Mouse (Mus musculus): ENCODE results near the gene Lrch1. TPM values are rescaled to one million over a fixed set of nuclear protein-coding genes. Genes with fewer than 3 reads are reported as not detected.

The Lrch1 gene
- total RNA-seq, 2 experiments from 2014 or later, result 16.8 to 17.9 TPM

DNA sequence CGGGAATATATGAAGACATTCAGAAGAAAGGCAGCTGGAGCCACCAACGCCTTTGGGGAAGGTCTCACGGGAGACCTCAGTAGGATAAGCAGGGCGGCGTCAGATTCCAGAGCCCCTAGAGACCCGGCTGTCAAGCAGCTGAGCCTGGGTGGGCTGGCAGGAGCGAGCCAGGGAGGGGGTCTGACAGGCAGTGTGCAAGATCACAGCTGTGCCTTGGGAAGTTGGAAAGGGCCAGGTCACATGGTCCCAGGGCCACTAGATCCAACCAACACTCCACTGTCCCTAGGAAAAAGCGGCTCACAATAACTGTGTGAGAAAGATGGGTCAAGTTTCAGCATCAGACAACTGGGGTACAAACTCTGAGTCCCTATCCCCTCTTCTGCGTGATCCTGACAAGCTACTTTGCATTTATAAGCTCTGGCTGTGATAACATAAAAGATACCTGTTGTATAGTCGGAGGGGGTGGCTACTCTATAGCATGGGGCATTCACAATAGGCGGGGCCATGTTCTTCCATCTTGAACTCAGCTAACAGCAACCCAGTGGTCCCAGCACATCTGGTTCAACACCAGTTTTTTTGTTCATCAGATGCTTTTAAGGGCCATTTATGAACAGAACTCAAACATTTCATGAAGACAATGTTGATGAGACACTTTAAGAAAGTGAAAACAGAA is 20.6 kb downstream of the Lrch1 start:
- DNase-seq (ENCODE audit: low spot score), result peak; percentile 19
- intact Hi-C loops (cut with DNase I), result no loop called here

DNA sequence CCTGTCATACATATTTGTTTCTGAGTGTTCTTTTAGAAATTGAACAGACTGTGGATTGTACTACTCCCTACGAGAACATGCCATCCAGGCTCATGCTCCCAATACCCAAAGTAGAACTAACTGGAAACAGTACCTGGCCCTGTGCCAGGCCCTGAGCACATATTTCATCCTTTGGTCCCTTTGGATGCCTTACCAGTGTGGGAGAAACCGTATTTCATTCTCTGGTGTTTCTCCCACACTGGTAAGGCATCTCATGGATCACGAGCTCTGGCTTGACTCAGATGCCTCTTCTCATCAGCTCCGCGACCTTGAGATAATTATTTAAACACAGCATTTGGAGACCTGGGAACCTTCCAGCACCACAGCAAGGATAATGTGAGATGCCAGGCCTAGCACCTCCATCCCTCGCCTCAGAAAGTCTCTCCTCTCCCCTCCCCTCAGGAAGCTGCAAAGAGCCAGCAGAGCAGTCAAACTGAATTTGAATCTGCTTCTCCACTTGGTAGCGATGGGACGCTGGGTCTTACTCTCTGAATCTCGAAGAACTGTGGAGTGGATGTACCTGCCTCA is 21.6 kb downstream of the Lrch1 start:
- intact Hi-C loops (cut with DNase I), result no loop called here
- DNase-seq (ENCODE audit: low spot score), result no peak

DNA sequence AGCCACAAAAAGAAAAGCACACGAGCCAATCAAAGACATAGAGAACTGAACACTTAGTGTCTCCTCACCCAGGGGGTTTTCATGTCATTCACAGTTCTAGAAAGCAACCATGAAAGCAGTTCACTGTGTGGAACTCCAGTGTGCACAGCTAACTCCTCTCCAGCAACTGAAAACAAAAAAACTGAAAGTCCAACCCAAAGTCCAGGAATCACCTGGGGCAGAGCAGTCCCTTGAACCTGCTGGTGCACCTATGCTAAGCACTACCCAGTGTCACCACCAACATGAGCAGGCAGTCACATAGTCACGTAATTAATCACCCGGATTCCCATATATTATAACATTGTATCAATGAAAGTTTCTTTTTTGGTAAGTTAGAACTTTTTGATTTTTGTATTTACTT is 23.2 kb downstream of the Lrch1 start:
- intact Hi-C loops (cut with DNase I), result no loop called here
- DNase-seq (ENCODE audit: low spot score), result no peak

DNA sequence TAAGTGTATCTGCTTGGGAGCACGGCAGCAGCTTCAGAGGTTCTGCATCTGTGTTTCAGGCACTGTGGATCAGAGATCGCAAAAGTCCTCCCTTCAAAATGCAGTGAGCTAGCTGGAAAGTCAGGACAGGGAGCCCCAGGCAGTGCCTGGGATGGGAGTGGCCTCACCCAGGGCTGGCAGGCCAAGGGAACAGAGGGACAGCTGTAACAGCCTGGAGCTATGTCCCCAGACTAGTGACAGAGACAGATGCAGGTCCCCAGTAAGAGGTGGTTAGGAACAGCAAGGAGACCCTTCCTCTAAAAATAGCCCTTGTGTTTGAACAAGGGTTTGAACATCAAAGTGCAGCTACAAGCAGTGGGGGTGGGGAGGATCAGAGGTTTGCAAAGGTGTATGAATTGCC is 23.6 kb downstream of the Lrch1 start:
- intact Hi-C loops (cut with DNase I), result no loop called here
- DNase-seq (ENCODE audit: low spot score), result no peak

DNA sequence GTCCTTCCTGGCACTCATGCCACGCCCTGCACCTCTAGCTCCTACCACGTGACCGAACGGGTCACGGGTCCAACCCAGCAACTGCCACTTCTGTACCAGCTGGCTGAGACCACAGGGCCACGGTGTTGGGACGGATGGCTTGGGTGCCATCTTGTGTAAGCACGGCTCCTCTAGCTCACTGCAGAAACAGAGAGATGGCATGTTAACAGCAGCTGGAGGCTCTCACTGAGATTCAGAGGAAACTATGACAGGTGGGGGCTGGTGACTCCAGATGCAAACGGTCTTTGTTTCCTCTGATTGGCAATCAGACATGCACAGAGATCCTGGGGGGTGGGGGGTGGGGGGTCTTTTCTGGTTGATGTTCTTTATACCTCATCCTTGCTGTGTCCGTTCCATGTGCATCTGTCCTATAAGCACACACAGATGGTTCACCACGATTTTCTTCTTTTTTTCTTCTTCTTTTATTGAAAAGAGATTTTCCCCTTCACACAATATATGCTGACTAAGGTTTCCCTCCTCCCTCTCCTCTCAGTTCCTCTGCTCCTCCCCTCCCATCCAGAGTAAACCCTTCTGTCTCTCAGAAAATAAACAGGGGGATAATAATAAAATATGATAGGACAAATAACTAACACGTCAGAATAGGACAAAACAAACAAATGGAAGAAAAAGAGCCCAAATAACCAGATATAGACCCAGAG is 25.5 kb downstream of the Lrch1 start:
- intact Hi-C loops (cut with DNase I), result no loop called here
- DNase-seq (ENCODE audit: low spot score), result no peak

DNA sequence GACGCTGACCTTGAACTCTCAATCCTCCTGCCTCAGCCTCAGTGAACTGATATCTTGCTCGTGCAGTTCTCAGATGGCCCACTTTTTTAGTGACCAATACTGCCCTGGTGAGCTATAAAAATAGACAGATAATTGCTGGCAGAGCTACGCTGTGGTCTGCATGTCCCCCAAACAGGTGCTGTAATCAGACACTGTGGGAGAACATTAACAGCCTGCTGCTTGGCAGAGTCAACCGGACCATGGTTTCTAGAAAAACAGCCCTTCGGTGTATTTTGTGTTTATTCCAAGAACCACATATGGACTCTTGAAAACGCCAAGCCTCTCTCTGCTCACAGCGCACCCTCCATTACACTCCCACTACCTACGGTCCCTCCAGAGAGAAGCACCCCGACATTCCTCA is 26.2 kb downstream of the Lrch1 start:
- DNase-seq (ENCODE audit: low spot score), result no peak
- intact Hi-C loops (cut with DNase I), result no loop called here

DNA sequence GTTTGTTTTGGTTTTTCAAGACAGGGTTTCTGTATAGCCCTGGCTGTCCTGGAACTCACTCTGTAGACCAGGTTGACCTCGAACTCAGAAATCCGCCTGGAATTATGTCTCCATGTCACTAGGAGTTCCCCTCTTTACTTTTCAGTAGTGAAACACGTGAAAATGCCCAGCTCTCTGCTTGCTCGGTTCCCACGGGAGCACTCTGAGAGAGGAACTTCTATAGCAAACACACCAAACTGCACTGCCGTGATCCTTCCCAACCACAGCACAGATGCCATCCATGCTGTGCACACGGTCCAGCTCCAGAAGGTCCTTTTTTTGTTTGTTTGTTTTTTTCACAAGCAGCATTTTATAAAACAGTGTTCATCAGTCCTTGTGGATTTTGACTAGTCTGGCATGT is 28.5 kb downstream of the Lrch1 start:
- intact Hi-C loops (cut with DNase I), result no loop called here
- no peak for DNase-seq (ENCODE audit: low spot score)

DNA sequence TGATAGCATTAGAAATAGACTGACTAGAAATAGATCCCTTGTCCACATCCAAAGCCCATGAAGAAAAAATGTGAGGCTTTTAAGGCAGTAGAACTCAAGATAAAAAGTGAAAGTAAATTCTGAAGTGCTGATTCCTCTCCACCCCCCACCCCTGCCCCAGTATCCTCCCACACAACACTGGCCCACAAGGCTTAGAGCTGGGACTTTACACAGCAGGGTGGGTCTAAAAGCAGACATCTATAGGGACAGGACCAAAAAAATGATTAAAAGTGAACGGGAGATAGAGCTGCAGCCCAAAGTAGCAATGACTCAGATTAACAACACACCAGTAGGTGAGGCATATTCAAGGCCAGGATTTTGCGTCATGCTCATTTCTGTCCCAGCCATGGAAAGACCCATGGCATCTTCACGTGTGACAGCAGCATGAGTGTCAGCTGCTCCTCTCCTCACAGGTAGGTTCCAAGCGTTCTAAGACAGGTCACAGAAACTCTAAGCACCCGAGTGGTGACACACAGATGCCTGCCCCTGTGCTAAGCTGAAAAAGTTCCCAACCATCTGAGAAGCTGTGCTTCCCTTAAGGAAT is 29.1 kb downstream of the Lrch1 start:
- DNase-seq (ENCODE audit: low spot score), result no peak
- intact Hi-C loops (cut with DNase I), result no loop called here

DNA sequence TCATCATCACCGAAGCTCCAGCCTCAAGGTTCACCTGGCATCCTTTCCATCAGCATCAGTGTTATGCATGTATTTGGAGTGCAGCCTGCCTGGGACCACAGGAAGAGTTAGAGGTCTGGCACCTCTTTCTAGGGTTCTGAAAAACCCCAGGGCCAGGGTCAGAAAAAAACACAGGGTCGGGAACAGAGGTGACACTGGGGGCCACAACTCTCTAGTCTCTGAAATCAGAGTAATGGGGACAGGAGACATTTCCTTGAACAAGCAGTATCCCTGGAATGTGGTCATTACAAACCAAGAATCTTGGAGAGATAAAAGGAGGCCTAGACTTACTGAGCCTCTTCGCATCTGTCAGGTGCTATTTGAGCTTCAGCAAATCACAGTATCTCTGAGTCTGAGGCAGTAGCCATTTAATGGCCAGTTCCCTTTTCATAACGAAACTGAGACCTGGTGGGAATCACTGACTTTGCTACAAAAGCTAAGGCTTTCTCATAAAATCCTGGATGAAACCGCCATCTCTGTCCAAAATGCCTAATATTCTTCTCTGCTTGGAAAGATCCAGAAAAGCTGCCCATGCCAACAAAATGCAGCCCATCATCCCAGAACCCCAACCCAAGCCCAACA is 30.1 kb downstream of the Lrch1 start:
- DNase-seq (ENCODE audit: low spot score), result no peak
- intact Hi-C loops (cut with DNase I), result no loop called here

DNA sequence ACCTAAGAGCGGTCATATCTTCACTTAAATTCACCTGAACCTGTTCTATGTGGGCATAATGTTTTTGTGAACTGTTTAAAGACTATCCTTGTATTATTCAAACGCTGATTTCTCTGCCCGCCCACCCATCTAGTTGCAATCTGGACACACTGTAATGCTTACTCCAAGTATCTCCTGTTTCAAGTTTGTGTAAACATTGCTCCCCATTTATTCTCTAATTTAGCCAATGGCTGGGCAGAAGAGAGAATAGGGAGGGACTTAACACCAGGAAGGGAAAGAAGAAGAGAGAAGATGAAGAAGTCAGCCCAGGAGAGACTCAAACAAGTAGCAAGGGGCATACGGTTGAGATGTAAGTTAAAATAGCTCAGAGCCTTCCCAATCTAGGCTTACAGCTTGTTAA is 31.0 kb downstream of the Lrch1 start:
- intact Hi-C loops (cut with DNase I), result no loop called here
- DNase-seq (ENCODE audit: low spot score), result no peak

DNA sequence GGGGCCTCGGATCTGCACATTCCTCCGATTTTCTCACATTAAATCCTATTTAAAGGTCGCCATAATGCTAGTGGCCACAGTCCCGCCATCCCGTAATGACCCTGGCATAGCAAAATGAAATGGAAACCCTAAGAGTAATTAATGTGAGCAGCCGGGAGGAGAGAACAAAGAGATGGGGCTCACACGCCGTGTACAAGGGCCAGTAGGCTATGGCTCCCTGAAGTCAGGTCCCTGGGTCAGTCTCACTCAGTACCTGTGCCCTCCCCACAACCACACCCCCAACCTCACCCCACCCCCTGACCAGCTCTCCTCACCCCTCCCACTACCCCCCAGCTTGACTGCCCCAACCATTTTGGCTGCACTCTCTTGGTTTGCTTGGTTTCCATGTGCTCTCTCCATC is 31.6 kb downstream of the Lrch1 start:
- intact Hi-C loops (cut with DNase I), result no loop called here
- no peak for DNase-seq (ENCODE audit: low spot score)

DNA sequence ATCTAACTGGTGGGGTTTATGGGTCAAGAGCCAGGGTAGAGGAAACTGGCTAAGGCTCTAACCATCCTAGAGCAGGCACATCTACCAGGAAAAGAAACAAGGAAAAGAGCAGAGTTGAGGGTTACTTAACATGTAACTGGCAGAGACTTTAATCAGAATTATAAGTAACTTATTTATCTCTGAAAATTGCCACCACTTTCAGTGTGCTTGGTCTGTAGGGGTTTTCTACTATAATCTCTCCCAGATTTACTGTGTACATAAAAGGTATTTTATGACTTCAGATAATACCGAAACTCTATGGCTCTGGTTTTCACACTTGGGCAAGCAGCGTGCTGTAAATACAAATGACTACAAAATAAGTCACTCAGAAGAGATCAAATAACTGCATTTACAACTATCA is 32.0 kb downstream of the Lrch1 start:
- no peak for DNase-seq (ENCODE audit: low spot score)
- intact Hi-C loops (cut with DNase I), result loop anchor here (2.0 kb wide), 1 partner anchor 31 kb away; the partner anchor contains the start of gene Lrch1

DNA sequence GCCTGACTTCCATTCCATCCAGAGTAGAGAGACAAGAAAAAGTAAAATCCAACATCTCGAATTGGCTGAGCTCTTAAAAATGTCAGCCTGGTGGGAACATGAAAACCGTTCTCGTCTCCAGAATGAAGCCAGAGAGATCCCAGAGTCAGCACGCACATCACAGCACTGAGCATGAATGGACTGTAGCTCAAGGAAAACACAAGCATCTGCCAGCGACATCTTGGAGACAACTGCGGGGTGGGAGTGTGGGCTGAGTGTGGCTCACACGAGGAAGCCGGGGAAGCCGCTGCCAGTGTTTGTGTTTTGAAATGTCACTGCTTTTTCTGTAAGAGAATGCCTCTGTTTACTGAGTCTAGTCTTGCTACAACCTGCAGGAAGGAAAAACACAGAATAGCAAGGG is 32.7 kb downstream of the Lrch1 start:
- DNase-seq (ENCODE audit: low spot score), result no peak
- intact Hi-C loops (cut with DNase I), result loop anchor here (2.0 kb wide), 1 partner anchor 32 kb away; the partner anchor contains the start of gene Lrch1

DNA sequence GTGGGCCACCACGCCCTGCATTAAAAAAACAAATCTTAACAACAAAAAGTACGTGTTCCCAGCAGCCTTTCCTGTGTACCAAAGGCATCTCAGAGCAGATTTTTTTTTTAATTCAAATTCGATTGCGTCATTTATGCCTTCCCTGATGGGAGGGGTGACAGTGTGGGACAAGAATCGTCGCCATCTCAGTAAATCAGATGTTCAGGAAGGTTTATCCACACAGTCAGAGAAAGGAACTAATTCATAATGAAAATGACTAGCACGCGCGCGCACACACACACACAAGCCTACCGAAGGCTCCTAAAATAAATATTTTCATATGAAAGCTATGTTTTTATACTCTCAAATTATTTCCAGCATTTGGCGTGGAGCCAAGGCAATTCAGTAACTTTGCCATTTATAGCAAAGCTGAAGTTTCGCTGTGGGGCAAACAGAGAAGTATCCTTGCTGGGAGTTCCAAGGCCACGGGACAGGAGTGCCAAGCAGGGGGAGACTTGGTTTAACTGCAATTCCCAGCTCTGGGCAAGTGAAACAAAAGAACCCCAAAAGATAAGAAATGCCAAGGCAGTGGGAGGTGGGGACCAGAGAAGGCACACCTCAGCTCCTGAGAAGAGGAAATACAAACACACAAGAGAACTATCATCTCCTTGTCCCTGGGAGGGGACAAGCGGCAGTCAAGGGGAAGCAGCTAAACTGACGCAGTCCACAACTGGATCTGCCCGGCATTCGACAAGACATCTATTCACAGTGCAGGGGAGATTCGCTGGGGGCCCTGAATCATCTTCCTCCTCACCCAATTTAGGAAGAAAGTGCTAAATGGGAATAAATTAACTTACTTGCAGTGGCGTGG is 34.1 kb downstream of the Lrch1 start:
- intact Hi-C loops (cut with DNase I), result loop anchor here (2.0 kb wide), 1 partner anchor 33 kb away; the partner anchor contains the start of gene Lrch1
- DNase-seq (ENCODE audit: low spot score), result no peak

DNA sequence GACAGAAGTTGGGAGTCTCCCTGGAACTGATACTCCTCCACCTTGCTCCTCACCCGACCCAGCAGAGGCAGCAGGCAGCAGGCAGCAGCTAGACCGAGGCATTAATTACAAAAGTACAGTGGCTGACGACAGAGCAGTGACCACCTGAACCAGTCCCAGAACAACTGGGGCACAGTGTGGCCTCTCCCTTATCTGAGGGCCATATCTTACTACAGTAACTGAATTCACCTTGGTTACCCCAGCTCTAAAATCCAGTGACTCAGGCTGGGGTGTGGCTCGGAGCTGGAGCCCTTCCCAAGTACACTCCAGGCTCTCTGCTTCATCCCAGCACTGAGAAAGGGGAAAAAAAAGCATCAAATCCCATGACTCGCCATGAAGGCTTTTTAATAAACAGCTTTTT is 37.3 kb downstream of the Lrch1 start:
- intact Hi-C loops (cut with DNase I), result no loop called here
- peak; percentile 35 for DNase-seq (ENCODE audit: low spot score)

DNA sequence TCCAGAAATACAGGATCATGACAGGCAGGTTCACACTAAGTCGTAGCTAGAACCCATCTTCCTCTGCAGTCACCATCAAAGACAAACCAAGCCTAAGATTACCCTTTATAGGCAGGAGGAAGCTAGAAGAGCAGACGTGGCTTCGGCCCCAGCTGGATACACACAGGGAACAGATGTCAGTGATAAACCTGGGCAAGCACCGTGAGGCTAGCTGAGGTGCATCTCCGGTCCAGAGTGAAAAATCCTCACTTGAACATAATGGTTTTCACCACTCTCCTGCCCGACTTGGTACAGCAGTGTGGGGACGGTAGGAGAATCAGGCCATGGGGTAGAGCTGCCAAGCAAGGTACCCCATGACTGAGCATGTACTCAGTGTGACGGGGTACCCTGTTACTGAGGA is 38.7 kb downstream of the Lrch1 start:
- intact Hi-C loops (cut with DNase I), result no loop called here
- DNase-seq (ENCODE audit: low spot score), result no peak

DNA sequence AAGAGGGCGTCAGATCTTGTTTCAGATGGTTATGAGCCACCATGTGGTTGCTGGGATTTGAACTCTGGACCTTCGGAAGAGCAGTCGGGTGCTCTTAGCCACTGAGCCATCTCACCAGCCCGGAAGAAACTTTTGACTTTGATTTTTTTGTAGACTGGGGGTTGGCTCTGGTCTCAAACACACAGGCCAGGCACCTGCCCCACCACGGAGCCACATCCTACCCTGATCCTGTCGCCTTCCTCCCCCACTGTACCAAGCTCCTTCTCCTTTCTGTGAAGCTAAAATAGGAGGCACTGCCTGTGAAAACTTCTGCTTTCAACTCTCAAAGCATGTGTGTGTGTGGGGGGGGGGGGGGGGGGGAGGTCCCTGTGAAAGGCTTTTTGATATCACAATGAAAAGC is 39.4 kb downstream of the Lrch1 start:
- DNase-seq (ENCODE audit: low spot score), result no peak
- intact Hi-C loops (cut with DNase I), result no loop called here

DNA sequence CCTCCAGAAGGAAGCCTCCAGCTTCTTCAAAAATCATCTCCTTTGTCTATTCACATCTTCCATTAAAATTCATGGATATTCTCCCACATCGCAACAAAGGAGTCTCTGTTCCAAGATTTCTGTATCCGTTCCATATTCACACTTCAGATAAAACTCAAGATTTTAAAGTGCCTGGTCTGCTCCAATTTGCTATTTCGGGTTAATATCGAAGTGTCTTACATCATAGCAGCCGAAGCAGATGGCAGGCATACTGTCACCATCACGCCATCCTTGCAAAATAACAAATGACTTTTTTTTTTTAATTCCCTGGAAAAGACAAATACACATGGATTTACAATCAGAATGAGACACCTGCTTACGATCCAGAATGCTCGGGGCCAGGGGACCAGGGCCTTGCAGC is 40.0 kb downstream of the Lrch1 start:
- DNase-seq (ENCODE audit: low spot score), result no peak
- intact Hi-C loops (cut with DNase I), result no loop called here

DNA sequence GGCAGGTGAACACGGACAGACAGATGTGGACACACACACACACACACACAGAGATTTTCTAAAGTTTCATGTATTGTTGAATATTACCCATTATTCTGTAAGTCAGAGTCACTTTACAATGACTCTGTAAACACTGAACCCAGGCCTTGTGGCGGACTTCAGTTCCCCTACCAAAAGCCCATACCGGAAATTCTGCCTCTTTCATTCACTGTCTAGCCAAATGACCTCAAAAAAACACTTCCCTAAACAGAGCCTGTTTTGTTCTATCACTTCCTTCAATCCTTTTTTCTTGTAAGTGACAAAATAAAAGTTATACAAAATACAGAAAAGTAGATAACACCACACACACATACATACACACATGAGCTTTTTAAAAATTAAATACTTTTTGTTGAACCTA is 41.7 kb downstream of the Lrch1 start:
- intact Hi-C loops (cut with DNase I), result loop anchor here (2.0 kb wide), 1 partner anchor 39 kb away; no protein-coding TSS in a partner anchor
- DNase-seq (ENCODE audit: low spot score), result no peak

DNA sequence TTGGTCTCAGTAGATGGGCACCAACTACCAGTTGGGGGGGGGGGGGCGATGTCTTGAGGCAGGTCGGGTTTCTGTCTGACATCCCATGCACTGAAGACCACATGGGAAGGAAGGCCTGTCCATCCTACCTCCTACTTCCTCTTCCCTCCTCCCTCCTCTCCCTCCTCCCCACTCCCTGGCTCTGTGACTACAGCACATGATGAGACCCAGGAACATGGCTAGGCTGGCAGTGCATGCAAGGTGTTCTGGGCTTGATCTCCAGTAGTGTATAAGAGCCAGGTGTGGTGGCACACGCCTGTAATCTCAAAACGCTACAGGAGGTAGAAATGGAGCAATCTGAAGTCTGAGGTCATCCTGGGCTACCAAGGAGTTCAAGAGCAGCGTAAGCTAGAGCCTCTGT is 43.2 kb downstream of the Lrch1 start:
- intact Hi-C loops (cut with DNase I), result loop anchor here (2.0 to 5.0 kb wide), 3 partner anchors 37 to 52 kb away; no protein-coding TSS in a partner anchor
- DNase-seq (ENCODE audit: low spot score), result no peak

Measured in heart, postnatal 25 days (tissue).